Mouse (Mus musculus) frontal cortex, postnatal 25 days (tissue): ENCODE measurements at regions not wholly inside any gene's neighbourhood (a gene's known extent, or its start where the extent isn't known, plus 50 kb on each side); places are given as distances from the start of the nearest gene placed in this dataset.

Experiments used
- DNase-seq, 2 experiments: peaks; one replicate each; pipeline ENCODE4 v3.0.0; 2022; ENCODE audit warnings: low spot score in 2 of 2

GRCm38 (mm10) chr3:131919476-131919875 is 165.6 kb upstream of the Dkk2 start:
- peak; percentile 8 to 11 for DNase-seq

- DNase-seq, result no peak
These were observed 163.9 kb upstream of the Dkk2 start for GRCm38 (mm10) chr3:131921161-131921560.

- no peak for DNase-seq
These were observed 162.4 kb upstream of the Dkk2 start for GRCm38 (mm10) chr3:131922733-131923132.

GRCm38 (mm10) chr3:131940896-131941295 is 144.2 kb upstream of the Dkk2 start:
- DNase-seq, result no peak

GRCm38 (mm10) chr3:131941961-131942753 is 142.9 kb upstream of the Dkk2 start:
- no peak for DNase-seq

- no peak for DNase-seq
These were observed 141.7 kb upstream of the Dkk2 start for GRCm38 (mm10) chr3:131943436-131943835.

GRCm38 (mm10) chr3:131955771-131956170 is 129.3 kb upstream of the Dkk2 start:
- DNase-seq, result no peak

GRCm38 (mm10) chr3:131960636-131961035 is 124.5 kb upstream of the Dkk2 start:
- no peak for DNase-seq

- DNase-seq, result no peak
These were observed 123.5 kb upstream of the Dkk2 start for GRCm38 (mm10) chr3:131961571-131961970.

- DNase-seq, result no peak
These were observed 122.2 kb upstream of the Dkk2 start for GRCm38 (mm10) chr3:131962870-131963269.

GRCm38 (mm10) chr3:131964952-131965351 is 120.1 kb upstream of the Dkk2 start:
- DNase-seq, result no peak

- DNase-seq, result no peak
These were observed 119.5 kb upstream of the Dkk2 start for GRCm38 (mm10) chr3:131965456-131966160.

- DNase-seq, result no peak
These were observed 117.8 kb upstream of the Dkk2 start for GRCm38 (mm10) chr3:131967288-131967687.

GRCm38 (mm10) chr3:131970827-131971226 is 114.3 kb upstream of the Dkk2 start:
- no peak for DNase-seq

- peak; percentile 6 to 18 for DNase-seq
These were observed 109.0 kb upstream of the Dkk2 start for GRCm38 (mm10) chr3:131975940-131976628.

- DNase-seq, result no peak
These were observed 101.8 kb upstream of the Dkk2 start for GRCm38 (mm10) chr3:131983292-131983691.

- no peak for DNase-seq
These were observed 86.1 kb upstream of the Dkk2 start for GRCm38 (mm10) chr3:131998838-131999613.

GRCm38 (mm10) chr3:132006191-132006590 is 78.9 kb upstream of the Dkk2 start:
- DNase-seq, result no peak

GRCm38 (mm10) chr3:132006912-132007311 is 78.2 kb upstream of the Dkk2 start:
- DNase-seq, result no peak

- DNase-seq, result no peak
These were observed 77.7 kb upstream of the Dkk2 start for GRCm38 (mm10) chr3:132007356-132007755.

- DNase-seq, result no peak
These were observed 69.9 kb upstream of the Dkk2 start for GRCm38 (mm10) chr3:132015205-132015604.
